9 mouse cellular contexts compared by ENCODE assay signal in the genomic region with DNA sequence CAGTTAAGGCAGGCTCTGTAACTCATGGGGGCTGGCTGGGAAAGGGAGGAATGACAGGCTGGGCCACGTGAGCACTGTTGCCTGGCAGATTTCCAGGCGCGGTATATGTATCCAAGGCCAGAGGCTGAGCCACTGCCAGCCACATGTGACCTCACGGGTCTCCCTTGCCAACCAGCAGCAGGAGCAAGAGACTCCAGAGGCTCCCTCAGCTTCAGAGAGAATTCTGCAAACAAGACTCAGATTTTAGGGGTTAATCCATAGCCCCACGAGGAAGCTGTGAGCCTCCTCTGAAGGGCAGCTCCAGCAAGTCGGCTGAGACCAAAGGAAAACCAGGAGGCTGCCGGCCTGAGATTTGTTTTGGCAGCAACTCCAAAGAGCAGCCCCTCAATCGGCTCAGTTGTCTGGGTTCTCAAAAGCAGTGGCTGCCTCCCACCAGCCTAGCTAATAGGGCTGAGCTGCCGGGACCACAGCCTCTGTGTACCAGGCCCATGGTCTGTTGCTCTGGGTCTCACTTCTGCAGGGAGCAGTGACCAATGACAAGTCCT.
DNase-seq lines count a peak whose midpoint lies in the region; ATAC-seq lines count a peak whose summit lies in the region.
"Had no signal": no experiment of that assay in that cellular context is flagged by ENCODE, and none has a peak within 500 bp of the region (broad histone marks: within the 10 kb centered on the region; RNA-seq: fewer than 3 reads in every experiment).

No protein-coding gene starts in this region.

- no peaks in the 10 kb centered on the region; the same call in 1 of the 2 replicates for H3K27me3 ChIP-seq in heart, embryonic 11.5 days (ENCODE audit: control insufficient read depth, insufficient read depth, low read length)
- peaks cover 14% of the 10 kb centered on the region for H3K27me3 ChIP-seq in heart, embryonic 13.5 days (replicated peaks)

- DNase-seq in heart, adult 11 months = peak; percentile 95
- peak; percentile 85 for DNase-seq in adrenal gland, adult 2 months
- peak; percentile 38 to 53 for DNase-seq in kidney, postnatal 36 days
- peak; percentile 70 for DNase-seq in ovary, postnatal 36 days (ENCODE audit: low spot score)
- DNase-seq in layer of hippocampus, adult 18-20 months (ENCODE audit: low spot score in 2 of 2) = no peak
- DNase-seq in thymus, postnatal 36 days = no peak

- ATAC-seq in heart, embryonic 11.5 days (replicated peaks; ENCODE audit: insufficient number of reproducible peaks, low FRiP score, low TSS enrichment) = no peak
- ATAC-seq in heart, embryonic 13.5 days (ENCODE audit: extremely low read depth, insufficient number of reproducible peaks, low FRiP score, low TSS enrichment) = no peak

- H3K27ac ChIP-seq in heart, embryonic 11.5 days (ENCODE audit: low read depth, low read length) = no peak overlapping the region
- H3K27ac ChIP-seq in heart, embryonic 13.5 days (replicated peaks) = peak overlapping the region; percentile 39; the same call in 1 of the 2 replicates
- H3K27ac ChIP-seq: liver, embryonic 14.5 days had no signal

- H3K4me3 ChIP-seq in heart, embryonic 11.5 days (ENCODE audit: low read depth, low read length) = no peak overlapping the region
- H3K4me3 ChIP-seq in heart, embryonic 13.5 days = no peak overlapping the region

- no peak overlapping the region for H3K9ac ChIP-seq in heart, embryonic 11.5 days (ENCODE audit: low read depth, low read length)
- no peak overlapping the region for H3K9ac ChIP-seq in heart, embryonic 13.5 days
- H3K9ac ChIP-seq: liver, embryonic 14.5 days had no signal

- H3K36me3 ChIP-seq in heart, embryonic 11.5 days (ENCODE audit: control insufficient read depth, insufficient read depth, low read length) = no peaks in the 10 kb centered on the region
- no peaks in the 10 kb centered on the region for H3K36me3 ChIP-seq in heart, embryonic 13.5 days

- no peaks in the 10 kb centered on the region for H3K4me1 ChIP-seq in heart, embryonic 11.5 days (ENCODE audit: control insufficient read depth, insufficient read depth, low read length)
- H3K4me1 ChIP-seq in heart, embryonic 13.5 days = peaks cover 13% of the 10 kb centered on the region

- no peaks in the 10 kb centered on the region for H3K9me3 ChIP-seq in heart, embryonic 11.5 days (replicated peaks; ENCODE audit: control insufficient read depth, low read length)
- no peaks in the 10 kb centered on the region for H3K9me3 ChIP-seq in heart, embryonic 13.5 days

- H3K4me2 ChIP-seq in heart, embryonic 11.5 days = no peak overlapping the region
- no peak overlapping the region for H3K4me2 ChIP-seq in heart, embryonic 13.5 days

- 50% methylated on average over 9 of the region's 9 CpGs for WGBS in heart, embryonic 11.5 days (ENCODE audit: insufficient replicate concordance)
- 40% methylated on average over 9 of the region's 9 CpGs for WGBS in heart, embryonic 13.5 days

Comparison
In these comparisons a context has a peak if more than half of its experiments do, and no peak if none do; other contexts are left out.
1. DNase-seq: peak in heart, adult 11 months (single experiment), adrenal gland, adult 2 months (single experiment), kidney, postnatal 36 days (2 of 2) and ovary, postnatal 36 days (single experiment); none in layer of hippocampus, adult 18-20 months (0 of 2) and thymus, postnatal 36 days (0 of 2).